Mouse (Mus musculus): ENCODE measurements around the gene Dennd1c.

Dennd1c gene

DNA sequence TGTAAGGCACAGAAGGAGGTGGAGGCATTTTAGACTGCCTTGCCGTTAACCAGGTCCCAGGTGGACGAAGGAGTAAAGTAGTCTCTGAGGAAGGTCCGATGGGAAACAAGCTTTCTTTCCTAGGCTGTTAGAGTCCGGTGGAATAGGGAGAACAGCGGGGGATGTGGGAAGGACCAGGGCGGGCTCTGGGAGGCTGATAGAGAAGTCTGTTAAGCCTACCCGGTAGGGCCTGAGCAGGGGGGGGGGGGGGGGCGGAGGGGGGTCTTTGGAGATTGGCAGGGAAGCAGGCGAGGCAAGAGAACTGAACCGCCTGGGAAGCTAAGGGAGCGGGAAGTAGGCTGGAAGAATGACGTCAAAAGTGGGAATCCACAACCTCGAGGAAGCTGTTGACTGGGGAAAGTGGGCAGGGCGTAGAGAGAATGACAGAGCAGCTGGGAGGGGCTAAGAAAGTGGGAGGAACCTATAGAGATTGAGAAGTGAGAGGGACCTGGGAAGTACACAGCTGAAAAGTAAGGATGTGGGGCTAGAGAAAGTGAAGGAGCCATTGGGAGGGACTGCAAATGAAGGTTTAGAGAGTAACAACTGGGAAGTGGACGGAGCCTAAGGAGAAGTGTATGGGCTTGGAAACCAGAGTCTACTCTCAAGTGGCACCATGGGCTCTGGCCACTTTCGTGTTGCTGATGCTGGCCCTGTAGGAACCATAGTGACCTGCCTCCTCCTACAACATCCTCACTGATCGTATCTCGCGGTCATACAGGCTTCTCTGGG lies 17.7 kb upstream of the Dennd1c start:
- DNase-seq, result peak; percentile 62 to 74

DNA sequence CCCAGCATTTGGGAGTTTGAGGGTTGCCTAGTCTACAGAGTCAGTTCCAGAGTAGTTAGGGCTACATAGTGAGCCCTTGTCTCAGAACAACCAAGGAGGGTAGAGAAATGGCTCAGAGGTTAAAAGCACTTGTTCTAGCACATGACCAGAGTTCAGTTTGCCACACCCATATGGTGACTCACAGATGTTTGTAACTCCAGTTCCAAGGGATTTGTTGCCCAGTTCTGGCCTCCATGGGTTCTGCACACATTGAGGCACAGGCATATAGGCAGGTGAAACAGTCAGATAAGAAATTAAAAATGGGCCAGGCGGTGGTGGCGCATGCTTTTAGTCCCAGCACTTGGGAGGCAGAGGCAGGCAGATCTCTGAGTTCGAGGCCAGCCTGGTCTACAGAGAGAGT lies 15.9 kb upstream of the Dennd1c start:
- DNase-seq, result no peak

DNA sequence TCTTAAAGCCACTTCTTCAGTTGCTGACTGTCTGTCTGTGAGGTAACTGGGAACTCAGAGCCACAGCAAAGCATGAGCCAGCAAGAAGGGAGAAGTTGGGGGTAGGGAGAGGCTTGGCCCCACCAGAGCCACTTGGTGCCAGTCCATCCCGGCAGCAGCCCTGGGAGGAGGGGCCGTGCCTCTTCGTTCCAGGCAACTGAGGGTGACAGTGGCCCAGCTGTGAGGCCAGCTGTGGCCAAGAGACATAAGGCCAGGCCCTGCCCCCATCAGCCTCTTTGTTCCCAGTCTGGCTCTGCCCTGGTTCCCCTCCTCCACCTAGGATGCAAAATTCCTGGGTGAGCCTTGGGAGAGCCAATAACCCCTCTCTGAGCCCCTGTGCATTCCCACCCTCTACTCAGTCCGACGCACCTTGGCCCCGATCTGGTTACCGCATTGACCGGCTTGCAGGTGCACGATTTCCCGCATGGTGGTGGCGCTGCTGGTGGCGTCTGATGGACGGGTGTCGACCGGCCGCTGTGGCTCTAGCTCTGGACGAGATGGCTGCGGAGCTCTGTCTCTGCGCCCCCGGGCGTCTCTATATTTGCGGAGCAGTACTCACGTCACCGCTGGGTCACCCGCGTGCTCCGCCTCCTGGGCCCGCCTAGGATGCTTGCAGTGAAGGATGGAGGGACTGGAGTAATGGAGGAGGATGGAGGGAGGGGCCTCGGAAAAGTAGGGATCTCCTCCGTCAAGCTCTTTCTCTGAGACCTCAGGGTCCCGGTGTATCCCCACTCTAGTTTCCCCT lies 8.9 kb upstream of the Dennd1c start, which contains the start of gene Tubb4a:
Gene Tubb4a (minus strand): TSS at position 734 of the 784 bp plus-strand sequence.
- DNase-seq, result peak; percentile 7 to 18

DNA sequence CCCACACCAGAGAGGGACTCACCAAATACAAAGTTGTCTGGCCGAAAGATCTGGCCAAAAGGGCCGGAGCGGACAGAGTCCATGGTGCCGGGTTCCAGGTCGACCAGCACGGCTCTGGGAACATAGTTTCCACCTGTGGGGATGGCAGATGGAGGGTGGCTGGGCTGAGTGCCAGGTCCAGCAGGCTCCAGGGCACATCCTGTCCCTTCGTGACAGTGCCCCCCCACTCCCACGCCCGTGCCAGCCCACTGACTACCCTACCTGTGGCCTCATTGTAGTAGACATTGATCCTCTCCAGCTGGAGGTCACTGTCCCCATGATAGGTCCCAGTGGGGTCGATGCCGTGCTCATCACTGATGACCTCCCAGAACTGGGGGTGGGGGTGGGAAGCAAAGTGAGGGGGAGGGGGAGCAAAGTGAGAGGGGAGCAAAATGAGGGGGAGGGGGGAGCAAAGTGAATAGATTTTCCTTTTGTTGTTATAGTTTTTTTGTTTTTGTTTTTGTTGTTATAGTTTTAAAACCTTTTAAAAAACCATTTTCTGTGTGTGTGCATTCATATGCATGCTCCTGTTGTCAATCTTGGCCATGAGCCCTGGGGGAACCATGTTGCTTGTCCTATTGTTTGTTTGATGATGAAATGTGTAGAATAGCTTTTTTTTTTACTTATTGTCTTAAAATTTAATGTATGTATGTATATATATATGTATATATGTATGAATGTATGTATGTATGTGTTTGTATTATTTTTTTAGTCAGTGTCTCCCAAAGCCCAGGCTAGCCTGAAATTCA lies 7.8 kb upstream of the Dennd1c start:
- DNase-seq, result peak in 1 of 2 experiments; percentile 27

DNA sequence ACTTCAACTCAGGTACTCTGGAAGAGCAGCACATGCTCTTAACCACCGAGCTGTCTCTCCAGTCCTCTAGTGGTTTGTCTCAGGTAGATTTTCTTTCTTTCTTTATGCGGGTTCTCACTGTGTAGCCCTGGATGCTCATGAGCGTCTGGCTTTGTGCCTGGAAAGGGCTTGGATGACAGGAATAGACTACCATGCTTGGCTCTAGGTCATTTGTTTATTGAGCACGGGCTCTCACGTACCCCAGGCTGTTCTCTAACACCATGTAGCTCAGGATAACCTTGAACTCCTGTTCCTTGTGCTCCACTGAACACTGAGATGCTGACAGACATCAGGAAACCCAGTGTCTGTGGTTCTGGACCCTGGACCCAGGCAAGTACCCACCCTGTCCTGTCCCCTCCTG lies 4.2 kb upstream of the Dennd1c start:
- DNase-seq, result no peak

DNA sequence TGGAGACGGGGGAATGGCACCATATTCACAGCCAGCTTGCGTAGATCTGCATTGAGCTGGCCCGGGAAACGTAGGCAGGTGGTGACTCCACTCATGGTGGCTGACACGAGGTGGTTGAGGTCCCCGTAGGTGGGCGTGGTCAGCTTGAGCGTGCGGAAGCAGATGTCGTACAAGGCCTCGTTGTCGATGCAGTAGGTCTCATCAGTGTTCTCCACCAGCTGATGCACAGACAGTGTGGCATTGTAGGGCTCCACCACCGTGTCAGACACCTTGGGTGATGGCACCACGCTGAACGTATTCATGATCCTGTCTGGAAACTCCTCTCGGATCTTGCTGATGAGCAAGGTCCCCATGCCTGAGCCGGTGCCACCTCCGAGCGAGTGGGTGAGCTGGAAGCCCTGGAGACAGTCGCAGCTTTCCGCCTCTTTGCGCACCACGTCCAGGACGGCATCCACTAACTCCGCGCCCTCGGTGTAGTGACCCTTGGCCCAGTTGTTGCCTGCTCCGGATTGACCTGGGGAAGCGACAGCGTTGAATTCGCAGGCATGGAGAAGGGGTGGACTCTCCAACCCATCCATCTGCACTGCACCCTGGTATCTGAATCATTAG lies 3.0 kb upstream of the Dennd1c start:
- no peak for DNase-seq

DNA sequence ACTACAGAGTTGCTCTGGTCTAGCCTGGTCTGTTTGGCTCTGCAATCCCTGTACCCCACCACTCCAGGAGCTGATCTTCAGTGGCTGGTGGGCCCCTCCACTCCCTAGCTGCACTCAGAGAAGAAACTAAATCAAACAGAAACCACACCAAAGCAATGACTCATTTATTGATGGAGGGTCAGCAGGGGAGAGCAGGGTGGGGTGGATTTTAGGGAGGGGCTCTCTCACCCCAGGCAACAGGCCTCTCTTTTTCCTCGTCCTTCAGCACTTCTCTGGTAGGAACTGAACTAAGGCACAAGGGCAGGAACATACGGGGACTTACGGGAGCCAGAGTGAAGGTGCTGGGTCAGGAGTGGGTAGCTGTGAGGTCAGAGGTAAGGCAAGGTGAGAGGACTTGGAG lies 1.6 kb upstream of the Dennd1c start:
- DNase-seq, result no peak

DNA sequence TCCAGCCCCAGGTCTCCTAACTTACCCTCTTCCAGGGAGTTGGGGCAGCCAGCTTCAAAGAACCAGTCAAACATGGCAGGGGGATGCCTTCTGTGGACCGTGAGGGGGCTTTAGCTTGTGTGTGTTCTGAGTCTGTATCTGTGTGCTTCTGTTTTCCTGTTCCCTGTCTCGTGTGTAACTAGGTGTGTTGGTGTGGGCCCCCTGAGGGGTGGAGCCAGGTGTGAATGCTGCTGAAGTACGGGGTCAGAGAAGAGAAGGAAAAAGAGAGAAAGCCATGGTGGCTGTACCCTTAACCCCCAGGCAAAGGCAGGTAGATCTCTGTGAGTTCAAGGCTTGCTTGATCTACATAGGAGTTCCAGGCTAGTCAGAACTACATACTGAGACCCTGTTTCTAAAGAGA lies 1.4 kb downstream of the Dennd1c start:
- DNase-seq, result no peak

DNA sequence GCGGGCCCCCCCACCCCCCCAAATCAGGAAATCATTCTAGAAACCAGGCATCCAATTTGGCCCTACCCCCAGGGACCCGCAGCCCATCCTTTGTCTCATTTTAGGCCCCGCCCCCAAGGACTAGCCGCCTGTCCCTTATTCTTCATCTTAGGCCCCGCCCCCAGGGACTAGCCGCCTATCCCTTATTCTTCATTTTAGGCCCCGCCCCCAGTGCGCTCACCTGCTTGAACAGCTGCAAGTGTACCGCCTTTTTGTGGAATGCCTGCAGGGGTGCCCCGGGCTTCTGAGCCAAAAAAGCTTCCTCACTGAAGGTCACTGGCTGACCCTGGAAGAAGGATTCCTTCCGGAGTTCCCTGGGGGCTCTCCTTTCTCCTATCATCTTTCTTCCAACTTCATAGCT lies 7.6 kb downstream of the Dennd1c start:
- peak; percentile 49 to 74 for DNase-seq

DNA sequence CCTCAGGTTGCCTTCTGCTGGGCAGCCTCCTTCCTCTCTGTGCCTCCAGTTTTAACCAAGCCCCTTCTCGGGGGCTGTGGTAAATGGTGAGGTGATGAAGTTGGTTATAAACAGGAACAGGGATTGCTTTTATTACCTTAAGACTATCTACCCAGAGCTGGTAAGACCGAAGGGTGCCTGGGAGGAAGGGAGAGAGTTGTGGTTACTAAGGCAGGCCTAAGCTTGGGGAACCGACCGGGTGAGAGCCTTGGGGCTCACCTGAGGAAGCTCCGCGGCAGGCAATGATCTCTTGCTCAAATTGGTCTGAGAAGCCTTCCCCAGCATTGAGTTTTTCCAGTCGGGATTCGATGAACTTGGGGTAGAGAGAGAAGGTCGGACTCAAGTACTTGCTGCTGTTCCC lies 8.0 kb downstream of the Dennd1c start:
- no peak for DNase-seq

DNA sequence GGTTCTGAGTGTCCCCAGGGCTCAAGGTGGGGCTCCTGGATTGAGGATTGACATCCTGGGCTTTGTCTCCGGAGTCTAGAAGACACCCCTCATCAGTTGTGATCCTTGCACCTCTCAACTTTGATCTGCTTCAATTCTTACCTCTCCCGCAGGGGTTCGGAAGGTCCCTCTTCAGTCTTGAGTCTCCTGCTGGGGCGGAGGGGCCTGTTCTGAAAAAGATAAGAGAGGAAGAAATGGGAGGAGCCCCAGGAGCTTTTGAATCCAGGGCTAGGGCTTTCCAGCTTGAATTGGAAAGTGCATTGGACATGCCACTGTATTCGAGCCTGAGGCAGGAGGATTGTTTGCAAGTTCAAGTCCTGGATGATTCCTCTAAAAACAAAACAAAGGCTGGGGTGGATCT lies 11.4 kb downstream of the Dennd1c start:
- no peak for DNase-seq

DNA sequence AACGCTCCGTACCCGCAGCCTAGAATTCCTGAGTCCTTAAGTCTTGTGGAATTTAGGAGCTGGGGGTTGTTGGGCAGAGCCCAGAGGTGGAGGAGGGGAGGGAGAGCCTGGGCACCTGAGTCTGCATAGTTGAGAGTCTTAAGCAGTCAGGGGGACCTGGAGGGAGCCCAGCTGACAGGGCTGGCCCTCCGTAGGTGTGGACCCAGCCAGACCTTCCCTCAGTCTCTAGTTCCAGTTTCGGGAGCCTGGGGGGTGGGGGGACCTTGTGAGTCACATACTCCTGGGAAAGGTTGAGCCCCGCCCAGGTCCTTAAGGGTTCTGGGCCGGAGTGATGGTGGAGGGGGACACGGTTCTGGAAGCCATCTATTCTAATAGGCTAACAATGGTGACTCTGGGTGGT lies 15.3 kb downstream of the Dennd1c start:
- peak; percentile 29 to 38 for DNase-seq

DNA sequence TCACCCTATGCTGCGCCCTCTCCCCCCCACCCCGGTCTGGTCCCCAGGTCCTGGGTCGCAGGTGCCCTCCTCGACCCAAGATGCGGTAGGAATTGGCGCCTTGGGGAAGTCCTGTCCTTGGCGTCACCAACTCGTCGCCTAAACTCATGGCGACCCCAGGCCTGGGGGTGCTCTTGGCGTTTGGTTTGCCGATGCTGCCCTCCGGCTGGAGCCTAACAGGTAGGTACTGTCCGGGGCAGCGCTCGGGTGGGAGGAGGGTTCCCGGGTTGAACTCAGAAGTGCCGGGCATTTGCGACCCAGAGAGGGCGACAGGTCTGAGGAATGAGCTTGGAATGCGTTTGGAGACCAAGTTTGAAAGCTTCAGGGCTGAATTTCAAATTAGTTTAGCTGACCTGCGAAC lies 15.8 kb downstream of the Dennd1c start:
- peak; percentile 19 to 46 for DNase-seq

DNA sequence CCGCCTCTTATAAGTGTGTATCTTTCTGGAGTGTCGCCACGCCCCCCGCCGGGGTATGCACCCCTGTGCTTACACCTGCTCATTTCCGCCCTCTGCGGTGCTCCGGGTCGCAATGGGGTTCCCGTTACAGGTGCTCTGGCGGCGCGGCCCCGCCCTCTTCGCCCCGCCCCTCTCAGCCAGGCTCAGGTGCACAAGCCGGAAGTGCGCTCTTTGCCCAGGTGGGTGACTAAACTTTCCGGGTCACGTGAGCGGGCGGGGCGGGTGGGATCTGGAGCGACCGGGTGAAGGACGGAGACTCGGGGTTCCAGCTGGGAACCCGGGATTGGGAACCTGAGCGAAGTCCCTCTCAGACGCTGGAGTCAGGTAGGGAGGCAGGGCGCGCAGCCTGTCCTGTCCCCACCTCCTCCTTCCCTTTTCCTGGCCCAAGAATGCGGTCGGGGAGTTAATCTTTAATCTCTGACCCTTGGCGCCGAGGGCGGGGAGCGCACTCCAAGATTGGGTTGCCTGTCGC lies 16.2 kb downstream of the Dennd1c start:
- DNase-seq, result peak; percentile 87 to 89

DNA sequence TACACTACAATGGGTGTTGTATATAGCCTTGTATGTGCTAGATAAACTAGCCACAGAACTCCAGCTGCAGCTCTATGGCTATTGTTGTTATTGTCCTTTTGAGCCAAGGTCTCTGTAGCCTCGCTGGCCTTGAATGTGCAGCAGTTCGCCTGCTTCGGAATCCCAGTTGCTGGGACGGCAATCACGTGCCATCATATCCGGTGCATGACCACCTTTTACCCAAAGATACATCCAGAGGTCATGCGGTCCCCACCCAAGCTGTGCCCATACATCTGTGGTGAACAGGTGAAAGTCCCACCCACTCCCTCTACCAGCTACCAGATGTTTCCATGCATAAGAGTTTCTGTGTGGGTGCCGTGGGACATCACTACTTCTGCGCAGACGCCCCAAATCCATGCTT lies 17.2 kb downstream of the Dennd1c start:
- no peak for DNase-seq

DNA sequence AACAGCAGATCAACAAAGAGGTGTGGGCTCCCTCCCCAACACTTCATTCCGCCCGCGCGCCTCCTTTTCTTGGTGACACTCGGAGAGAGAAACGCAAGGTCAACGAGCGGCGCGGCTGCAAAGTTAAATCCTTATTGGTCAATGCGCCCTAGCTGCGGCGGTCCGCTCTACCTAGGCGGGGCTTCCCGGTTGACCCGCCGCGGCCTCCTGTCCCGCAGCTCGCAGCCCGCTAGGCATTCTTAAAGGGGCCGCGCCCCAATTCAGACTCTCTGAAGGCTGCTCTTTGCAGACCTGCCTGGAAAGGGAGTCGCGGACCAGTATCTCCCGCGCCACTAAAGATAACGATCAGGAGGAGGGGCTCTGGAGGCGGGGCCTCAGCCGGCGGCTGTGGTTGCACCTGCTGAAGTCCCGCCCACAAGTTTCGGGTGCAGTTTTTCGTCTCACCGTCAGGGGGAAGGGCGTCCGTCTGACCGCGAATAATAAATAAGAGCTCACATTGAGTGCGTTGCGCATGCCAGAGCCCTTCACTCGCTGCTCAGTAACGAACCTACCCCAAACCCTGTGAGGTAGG lies 18.0 kb downstream of the Dennd1c start:
- DNase-seq, result peak; percentile 96

DNA sequence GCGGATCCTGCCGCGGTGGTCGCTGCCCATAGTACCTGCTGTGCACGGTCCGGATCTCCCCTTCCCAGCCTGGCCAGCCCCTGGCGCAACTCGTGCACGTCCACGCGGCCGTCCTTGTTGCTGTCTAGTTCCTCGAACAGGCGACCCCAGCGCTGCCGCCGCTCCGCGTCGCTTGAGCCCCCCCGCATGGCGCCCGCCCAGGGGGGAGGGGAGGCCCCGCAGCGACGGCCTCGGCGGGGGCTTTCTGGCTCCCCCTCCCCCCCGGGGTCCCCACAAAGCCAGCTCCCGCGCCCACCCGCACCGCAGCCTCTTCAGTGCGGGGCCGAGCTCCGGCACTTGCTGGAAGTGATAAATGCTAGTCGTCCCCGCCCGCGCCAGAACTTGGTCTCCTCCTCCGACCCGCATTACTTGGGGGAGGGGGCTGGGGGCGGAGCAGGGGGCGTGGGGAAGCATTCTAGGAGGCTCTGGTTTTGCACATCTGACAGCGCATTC lies 18.8 kb downstream of the Dennd1c start, which contains the start of gene Slc25a23:
Gene Slc25a23 (minus strand): TSS at position 378 of the 492 bp plus-strand sequence.
- DNase-seq, result peak; percentile 76 to 84

DNA sequence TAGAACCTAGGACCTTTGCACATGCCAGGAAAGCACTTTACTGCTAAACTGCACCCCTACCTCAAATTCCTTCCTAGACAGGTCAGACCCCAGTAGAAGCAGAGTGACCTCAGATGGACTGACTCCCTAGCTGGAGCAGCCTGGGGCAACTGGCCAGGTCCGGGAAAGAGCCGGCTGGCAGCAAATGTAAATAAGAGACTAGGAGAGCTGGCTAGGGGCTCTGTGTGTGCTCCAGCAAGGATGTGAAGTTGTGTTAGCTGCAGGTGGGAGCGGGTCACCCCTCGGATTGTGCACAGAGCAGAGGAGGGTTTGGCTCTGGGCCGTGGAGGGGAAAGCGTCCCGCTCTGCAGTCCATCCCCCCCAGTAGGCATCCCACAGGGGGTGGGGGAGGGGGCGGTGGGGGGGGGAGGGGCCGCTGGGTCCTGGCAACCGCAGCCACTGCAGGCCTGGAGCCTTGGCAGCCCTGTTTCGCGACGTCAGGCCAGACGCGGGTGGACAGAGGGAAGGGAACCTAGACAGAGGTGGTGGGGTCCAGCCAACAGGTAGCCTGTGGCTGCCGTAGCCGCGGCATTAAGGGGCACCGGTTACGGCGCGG lies 19.3 kb downstream of the Dennd1c start, which contains the start of gene Crb3:
Gene Crb3 (plus strand): TSS at position 215 of the 595 bp plus-strand sequence.
- DNase-seq, result peak; percentile 44 to 59

DNA sequence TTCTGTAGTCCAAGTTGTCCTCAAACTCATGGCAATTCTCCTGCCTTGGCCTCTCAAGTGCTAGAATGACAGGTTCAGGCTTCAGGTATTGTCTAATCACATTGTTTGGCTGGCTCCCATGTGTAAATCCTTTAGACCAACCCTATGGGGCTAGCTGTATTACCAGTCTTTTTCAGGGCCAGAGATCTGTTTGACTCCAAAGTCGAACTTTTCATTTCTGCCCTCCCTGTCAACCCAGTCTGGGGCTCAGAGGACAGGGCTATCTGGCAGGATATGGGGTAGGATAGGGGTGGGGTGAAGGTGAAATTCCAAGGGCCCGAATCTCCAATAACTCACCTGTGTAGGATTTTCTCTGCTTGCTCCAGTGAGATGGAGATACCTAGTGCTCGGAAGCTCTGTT lies 22.1 kb downstream of the Dennd1c start:
- no peak for DNase-seq

DNA sequence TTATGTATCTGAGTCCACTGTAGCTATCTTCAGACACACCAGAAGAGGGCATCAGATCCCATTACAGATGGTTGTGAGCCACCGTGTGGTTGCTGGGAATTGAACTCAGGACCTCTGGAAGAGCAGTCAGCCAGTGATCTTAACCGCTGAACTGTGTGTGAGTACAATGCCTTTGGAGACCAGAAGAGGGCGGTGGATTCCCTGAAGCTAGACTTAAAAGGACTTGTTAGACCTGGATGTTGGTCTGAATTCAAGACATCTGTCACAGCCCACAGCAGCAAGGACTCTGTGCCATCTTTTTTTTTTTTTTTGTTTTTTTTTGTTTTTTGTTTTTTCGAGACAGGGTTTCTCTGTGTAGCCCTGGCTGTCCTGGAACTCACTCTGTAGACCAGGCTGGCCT lies 26.6 kb downstream of the Dennd1c start:
- peak in 1 of 2 experiments; percentile 36 for DNase-seq

DNA sequence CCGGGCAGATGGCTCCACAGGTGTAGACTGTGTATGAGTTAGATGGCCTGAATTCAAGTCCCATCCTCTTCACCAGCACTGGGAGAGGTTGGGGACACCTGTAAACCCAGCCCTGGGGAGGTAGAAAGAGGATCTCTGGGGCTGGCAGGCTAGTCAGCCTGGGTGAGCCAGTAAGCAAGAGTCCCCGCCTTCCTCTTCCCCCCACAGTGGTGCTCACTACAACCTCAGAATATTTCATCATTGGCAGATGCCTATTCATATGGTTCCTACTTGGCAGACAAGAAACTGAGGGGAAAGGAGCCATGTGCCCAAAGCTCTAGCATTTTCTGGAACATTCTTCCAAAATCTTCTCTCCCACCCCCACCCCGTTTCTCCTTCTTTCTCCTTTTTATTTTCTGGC lies 29.5 kb downstream of the Dennd1c start:
- DNase-seq, result no peak
